Mouse (Mus musculus) activated CD4-positive, CD25-positive, alpha-beta regulatory T cell (primary cell): ENCODE results near the gene Rfxank. TPM values are rescaled to one million over a fixed set of nuclear protein-coding genes. Genes with fewer than 3 reads are reported as not detected.

Experiments
- polyA plus RNA-seq, 2 experiments: library from polyadenylated mRNA; unstranded; fragments of 100-300 nt; shearing (Covaris generic); gene quantifications; one replicate each; pipeline ENCODE4 v1.2.1; 2017

The Rfxank gene
- polyA plus RNA-seq: 10 to 100 TPM; 25.1 to 31.2 TPM

DNA sequence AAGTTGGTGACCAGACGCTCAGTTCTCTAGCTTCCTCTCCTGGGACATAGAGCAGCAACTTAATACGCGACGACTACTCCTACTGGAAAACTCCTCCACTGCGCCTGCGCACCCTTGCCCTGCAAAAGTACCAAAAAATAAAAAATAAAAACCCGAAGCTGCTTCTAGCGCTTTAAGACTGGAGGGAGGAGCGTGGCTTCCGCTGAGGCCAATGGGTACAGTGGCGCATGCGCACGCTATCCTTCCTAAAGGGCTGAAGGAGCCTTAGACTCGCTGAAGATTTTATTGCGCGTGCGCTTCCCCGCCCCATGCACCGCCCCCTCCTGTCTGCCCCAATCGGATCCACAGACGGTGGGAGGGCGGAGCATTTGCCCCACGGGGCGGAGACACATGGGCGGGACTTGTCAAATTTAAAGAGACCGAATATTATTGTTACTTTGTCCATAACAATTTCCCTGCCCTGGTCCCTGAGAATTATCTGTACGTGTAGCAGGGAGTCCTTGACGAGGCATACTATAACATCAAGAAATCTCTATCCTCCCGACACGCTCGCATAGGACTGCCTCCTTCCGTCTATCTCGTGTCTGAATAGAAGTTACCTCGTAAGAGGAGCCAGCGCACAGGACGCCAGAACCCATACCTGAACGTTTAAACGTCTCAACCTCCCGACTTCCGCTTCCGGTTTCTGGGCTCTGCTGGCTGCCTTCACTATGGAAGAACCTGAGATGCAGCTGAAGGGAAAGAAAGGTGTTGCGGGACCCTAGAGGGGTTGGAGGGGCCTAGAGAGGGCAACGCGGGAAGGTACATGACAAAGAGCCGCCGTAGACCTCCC lies at the start of gene Rfxank, which contains the start of the genes Borcs8 and Mef2b:
Gene Rfxank (minus strand): TSS at position 129 of the 832 bp plus-strand sequence.
Gene Borcs8 (plus strand): TSS at position 474 of the 832 bp plus-strand sequence.
Gene Mef2b (plus strand): TSS at position 686 of the 832 bp plus-strand sequence.

DNA sequence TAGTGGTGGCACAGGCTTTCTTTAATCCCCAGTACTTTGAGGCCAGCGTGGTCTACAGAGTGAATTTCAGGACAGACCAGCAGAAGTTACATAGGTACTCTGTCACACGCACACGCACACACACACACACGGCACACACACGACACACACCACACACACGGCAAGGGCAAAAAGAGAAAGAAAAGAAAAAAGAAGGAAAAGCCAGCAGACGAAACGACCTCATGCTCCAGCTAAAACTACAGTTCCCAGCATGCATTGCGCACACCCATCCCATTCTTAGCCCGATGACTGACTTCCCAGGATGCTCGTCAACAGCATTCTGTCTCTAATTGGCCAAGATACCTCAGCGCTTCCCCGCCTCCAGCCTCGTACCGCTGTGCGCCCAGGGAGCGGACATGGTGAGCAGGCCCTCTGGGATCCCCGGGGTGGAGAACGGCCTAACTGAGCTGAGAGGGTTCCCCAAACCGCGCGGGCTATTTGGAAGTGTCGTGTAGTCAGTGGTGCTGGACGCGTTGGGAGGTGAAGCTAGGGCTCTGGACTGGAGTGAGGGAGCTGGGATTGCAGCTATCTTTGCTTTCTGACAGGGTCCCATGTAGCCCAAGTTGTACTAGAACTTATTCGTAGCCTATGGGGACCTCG lies 33.2 kb upstream of the Rfxank start, which contains the start of gene Tmem161a:
Gene Tmem161a (plus strand): TSS at position 314 of the 639 bp plus-strand sequence.

DNA sequence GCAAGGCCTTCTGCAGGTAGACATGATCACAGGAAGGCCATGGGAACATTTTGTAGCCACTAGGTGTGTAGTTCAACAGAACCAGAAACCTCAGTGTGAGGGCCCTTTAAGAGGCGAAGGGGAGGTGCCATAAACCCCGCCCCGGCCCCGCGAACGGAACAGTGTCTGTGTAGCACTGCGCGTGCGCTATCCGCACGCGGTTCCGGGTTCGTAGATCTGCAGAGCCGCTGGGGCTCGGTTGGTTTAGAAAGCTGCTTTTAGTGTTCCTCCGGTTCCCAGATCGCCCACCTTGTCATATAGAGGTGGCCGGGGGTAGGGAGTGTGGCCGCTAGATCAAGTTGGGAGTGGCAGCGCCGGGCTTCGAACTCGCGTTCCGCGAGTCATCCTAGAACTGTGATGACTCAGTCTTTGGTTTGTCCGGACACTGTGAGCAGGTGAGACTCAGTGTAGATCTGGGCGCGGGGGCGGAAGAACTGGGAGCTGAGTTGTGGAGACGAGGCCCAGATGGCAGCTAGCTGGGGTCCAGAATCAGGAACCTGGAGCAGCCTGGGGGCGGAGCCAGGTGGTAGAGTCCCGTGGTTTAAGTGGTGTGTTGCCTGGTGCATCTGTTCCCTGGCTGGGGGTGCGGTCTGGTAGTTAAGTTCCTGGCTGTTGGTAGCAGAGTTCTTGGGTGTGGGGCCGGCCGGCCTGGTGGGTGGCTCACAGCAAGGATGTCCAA lies 7.6 kb downstream of the Rfxank start, which contains the start of gene Nr2c2ap:
Gene Nr2c2ap (plus strand): TSS at position 168 of the 718 bp plus-strand sequence.

DNA sequence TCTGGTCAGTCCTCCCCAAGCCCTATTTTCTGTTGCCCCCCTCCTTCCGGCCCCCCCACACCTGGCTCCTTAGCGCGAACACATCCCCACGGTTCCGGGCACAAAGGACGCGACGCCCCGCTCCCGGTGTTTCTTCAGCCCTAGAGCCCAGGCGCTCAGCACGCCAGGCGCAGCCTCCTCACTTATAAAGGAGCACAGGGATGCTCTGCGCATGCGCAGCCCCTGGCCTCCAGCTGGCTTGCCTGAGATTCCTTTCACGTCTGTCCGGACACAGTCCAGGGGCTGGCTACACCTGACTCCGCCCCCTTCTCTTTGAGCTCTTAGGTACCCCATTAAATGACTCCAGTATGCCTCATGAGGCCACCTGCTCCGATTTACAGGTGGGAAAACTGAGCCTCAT lies 18.3 kb downstream of the Rfxank start, which contains the start of gene Ncan:
Gene Ncan (minus strand): TSS at position 207 of the 400 bp plus-strand sequence.

DNA sequence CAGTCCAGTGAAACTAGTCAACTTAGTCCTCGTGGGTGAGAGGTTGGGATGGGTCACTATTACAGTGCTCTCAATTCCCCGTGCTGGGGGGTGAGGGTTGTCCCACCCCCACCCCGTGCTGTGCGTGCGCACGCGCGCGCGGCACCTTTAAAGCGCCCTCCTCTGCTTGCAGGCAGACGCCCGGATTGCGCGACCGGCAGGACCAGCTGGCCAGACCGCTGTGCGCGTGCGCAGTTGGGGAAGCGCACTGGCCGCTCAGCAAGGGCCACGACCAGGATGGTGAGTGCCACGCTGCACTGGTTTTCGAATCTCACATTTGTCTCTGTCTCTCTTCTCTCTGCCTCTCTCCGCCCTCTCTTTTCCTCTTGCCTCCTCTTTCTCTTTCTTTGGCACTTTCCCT lies 55.7 kb downstream of the Rfxank start, which contains the start of gene Hapln4:
Gene Hapln4 (plus strand): TSS at position 173 of the 400 bp plus-strand sequence.

Other genes with a start within 250 kb of the Rfxank start
- 1 to 10 TPM; 3.7 to 5.4 TPM for gene Tssk6, start 237.0 kb downstream of the Rfxank start, polyA plus RNA-seq
- 100 to 1,000 TPM; 207 TPM for gene Ndufa13, start 236.6 kb downstream of the Rfxank start, polyA plus RNA-seq
- gene Yjefn3, start 236.4 kb downstream of the Rfxank start, polyA plus RNA-seq: 1 to 10 TPM in 1 of 2 experiments, under 1 TPM in 1; 0.80 to 3.1 TPM
- gene Gatad2a, start 142.8 kb downstream of the Rfxank start, polyA plus RNA-seq: 100 to 1,000 TPM in 1 of 2 experiments, 10 to 100 TPM in 1; 90.0 to 122 TPM
- gene Mau2, start 96.4 kb downstream of the Rfxank start, polyA plus RNA-seq: 10 to 100 TPM; 65.7 to 80.1 TPM
- 10 to 100 TPM; 57.2 to 63.2 TPM for gene Sugp1, start 96.3 kb downstream of the Rfxank start, polyA plus RNA-seq
- under 1 TPM in 1 of 2 experiments, not detected in 1; 0.30 TPM for gene Tm6sf2, start 66.2 kb downstream of the Rfxank start, polyA plus RNA-seq
- gene Hapln4, start 55.7 kb downstream of the Rfxank start, polyA plus RNA-seq: not detected
- gene Ncan, start 18.3 kb downstream of the Rfxank start, polyA plus RNA-seq: under 1 TPM in 1 of 2 experiments, not detected in 1; 0.10 TPM
- 10 to 100 TPM; 38.4 to 61.7 TPM for gene Nr2c2ap, start 7.8 kb downstream of the Rfxank start, polyA plus RNA-seq
- gene Borcs8, start 345 bp upstream of the Rfxank start, polyA plus RNA-seq: 10 to 100 TPM; 55.4 to 79.7 TPM
- 1 to 10 TPM in 1 of 2 experiments, under 1 TPM in 1; 0.81 to 1.1 TPM for gene Mef2b, start 557 bp upstream of the Rfxank start, polyA plus RNA-seq
- 10 to 100 TPM; 26.0 to 43.0 TPM for gene Tmem161a, start 33.2 kb upstream of the Rfxank start, polyA plus RNA-seq
- 10 to 100 TPM in 1 of 2 experiments, 1 to 10 TPM in 1; 4.8 to 11.1 TPM for gene Slc25a42, start 73.2 kb upstream of the Rfxank start, polyA plus RNA-seq
- 10 to 100 TPM; 28.9 to 34.8 TPM for gene Sugp2, start 95.1 kb upstream of the Rfxank start, polyA plus RNA-seq
- gene Armc6, start 95.3 kb upstream of the Rfxank start, polyA plus RNA-seq: 10 to 100 TPM; 10.4 to 12.5 TPM
- gene Homer3, start 143.7 kb upstream of the Rfxank start, polyA plus RNA-seq: 1 to 10 TPM; 2.9 to 5.7 TPM
- 10 to 100 TPM; 49.1 to 66.3 TPM for gene Ddx49, start 163.3 kb upstream of the Rfxank start, polyA plus RNA-seq
- 100 to 1,000 TPM; 346 to 377 TPM for gene Cope, start 163.4 kb upstream of the Rfxank start, polyA plus RNA-seq
- not detected for gene Cers1, start 176.6 kb upstream of the Rfxank start, polyA plus RNA-seq
- under 1 TPM; 0.36 to 0.39 TPM for gene Gdf1, start 190.7 kb upstream of the Rfxank start, polyA plus RNA-seq
- 10 to 100 TPM; 55.4 to 75.0 TPM for gene Upf1, start 214.1 kb upstream of the Rfxank start, polyA plus RNA-seq
- gene Comp, start 234.4 kb upstream of the Rfxank start, polyA plus RNA-seq: 1 to 10 TPM; 1.0 to 2.2 TPM